Mouse (Mus musculus) myocyte (in vitro differentiated cells): ENCODE measurements around the gene Cant1.

Experiments
- CEBPB ChIP-seq: IDR thresholded peaks from 2 replicates; pipeline ENCODE4 v1.6.1; 2011; ENCODE audit warnings: mild to moderate bottlenecking, moderate library complexity; ENCODE audit not compliant: poor library complexity, insufficient read depth, severe bottlenecking
- POLR2A ChIP-seq: IDR thresholded peaks from one replicate; pipeline ENCODE4 v1.6.1; 2011; ENCODE audit warnings: low read depth, mild to moderate bottlenecking, control low read depth, moderate library complexity; ENCODE audit not compliant: insufficient read length
- POLR2AphosphoS2 ChIP-seq: IDR thresholded peaks from one replicate; pipeline ENCODE4 v1.6.1; 2011; ENCODE audit warnings: low read depth, control low read depth; ENCODE audit not compliant: insufficient read length
- REST ChIP-seq: IDR thresholded peaks from one replicate; pipeline ENCODE4 v1.6.1; 2011; ENCODE audit warnings: mild to moderate bottlenecking, control low read depth, moderate library complexity; ENCODE audit not compliant: insufficient read depth, insufficient read length
- TCF3 ChIP-seq: IDR thresholded peaks from one replicate; pipeline ENCODE4 v1.6.1; 2011; ENCODE audit warnings: low read depth, control low read depth; ENCODE audit not compliant: insufficient read length
- USF1 ChIP-seq: IDR thresholded peaks from one replicate; pipeline ENCODE4 v1.6.1; 2011; ENCODE audit warnings: low read depth, mild to moderate bottlenecking, control low read depth, moderate library complexity

- TF ChIP-seq REST (no peak), POLR2A (no peak), POLR2AphosphoS2 (no peak), TCF3 (no peak), CEBPB (no peak), USF1 (no peak)
Measured at GRCm38 (mm10) chr11:118455788-118456187, 36.9 kb upstream of the Cant1 start.
